Mouse (Mus musculus): ENCODE measurements around the gene Bag5.
A peak's percentile ranks its signal among the peaks of the same experiment; 100 is the strongest.
"Not testable (repeated sequence)": the region's sequence is repeated elsewhere in the genome, so short reads cannot be mapped to it uniquely, and the experiment has no call there.

Gene Bag5

DNA sequence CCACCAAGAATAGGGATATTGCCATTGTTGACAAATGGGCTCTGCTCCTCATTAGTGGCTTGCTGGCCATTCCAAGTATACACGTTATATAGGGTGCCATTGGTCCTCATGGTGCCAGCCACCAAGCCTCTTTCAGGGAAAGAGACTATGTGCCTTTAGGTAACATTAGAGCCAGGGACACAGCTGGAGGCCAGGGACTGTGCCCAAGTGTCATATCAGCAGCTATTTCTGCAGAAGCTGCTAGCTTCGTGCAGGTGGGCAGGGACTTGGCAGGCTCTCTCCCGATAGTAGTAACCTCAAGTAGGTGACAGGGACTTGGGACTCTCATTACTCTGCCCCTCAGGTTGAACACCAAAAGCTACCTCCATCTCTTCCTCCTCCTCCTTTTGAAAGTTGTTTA is 21.9 kb upstream of the Bag5 start:
- DNase-seq, result no peak

DNA sequence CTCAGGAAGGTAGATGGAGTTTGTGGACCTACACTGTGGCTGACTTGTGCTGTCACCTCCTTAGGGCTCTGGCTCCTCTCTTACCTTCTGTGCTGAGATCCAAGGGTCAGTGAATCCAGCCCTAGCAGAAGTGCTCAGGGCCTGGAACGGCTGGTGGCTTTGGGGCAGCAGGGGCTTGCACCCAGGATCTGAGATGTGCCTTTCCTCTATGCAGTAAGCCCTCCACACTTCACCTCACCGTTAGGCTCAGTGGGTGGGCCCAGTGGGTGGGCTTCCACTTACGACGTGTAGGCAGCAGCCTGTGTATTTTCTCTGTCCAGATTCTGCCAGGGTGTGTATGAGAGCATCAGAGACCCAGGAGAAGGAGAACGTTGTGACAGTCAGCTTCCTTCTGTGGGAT is 19.9 kb upstream of the Bag5 start:
- no peak for DNase-seq

DNA sequence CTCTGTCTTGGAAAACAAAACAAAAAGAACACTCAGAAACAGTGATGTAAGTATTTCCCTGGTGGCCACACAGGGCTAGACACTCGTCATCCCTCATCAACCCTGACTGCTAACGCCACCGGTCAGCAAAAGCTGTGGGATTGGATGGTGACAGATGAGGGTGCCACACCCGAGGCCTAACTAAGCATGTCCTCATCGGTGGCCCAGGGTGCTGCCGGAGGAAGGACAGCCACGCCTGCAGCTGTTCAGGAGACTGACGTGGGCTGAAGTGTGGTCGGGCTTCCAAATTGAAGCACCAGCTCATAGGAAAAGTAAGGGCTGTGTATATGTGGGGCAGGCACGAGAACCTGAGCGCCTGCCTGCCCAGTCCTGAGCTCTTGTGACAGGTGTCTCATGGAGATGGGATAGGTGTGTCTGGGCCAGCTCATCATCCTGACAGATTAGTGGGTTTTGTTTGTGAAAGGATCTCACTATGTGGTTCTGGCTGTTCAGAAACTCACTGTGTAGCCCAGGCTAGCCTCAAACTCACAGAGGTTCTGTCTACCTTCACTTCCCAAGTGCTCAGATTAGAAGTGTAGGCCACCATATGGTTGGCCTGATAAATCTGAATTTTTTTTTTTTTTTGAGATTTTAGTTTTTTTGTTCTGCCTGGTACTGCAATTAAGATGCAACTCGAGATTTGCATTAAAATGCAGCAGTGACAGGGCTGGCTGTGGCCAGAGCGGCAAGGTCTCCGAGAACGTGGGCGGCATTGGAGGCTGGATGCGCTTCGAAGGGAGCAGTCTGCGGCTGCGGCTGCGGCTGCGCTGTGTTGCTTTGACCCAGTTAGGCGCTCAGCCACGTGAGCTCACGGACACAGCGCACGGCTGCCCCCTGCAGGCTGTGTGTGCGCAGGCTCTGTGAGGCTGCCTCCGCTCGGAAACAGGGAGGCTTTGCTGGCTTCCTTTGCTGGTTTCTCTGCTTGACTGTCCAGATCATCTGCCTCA is 19.1 kb upstream of the Bag5 start:
- peak; percentile 90 for DNase-seq

- no peak for DNase-seq
These were observed 14.9 kb upstream of the Bag5 start for GRCm38 (mm10) chr12:111727956-111728355.

GRCm38 (mm10) chr12:111726122-111726463 is 13.0 kb upstream of the Bag5 start:
- DNase-seq, result no peak

DNA sequence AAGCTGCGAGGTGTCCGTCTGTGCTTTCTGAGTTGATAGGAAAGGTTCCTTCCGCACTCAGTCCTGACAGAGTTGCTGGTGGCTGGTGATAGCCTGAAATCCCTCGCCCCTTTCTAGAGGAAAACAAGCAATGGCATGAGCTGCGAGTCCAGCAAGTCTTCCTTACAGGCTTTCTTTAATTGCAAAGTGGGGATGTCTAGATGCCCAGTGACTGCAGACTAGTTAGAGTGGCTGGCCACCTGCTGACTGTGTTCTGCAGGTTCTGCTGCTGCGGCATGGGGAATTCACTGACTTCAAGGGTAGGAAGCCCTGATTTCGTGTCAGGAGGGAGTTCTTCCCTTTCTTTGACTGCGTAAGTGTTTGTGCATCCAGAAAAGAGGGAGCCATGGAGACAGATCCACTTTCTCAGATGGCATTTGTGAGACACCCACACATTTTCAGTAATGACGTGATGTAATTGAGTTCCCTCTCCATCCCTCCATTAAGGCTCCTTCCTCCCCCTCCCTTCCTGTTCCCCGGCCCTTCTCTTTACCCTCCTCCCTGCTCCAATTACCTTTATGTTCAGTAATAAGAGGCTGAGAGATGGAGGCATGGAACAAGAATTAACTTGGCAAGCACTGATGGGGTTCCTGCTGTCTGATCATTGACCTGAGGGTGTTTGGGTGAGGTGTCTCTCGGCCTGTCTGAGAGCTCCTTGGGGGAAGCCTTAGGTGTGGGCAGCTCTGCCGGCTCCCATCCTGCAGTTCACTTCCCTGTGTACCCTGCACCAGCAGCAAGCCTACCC is 12.5 kb upstream of the Bag5 start:
- DNase-seq, result no peak

- no peak for DNase-seq
These were observed 11.7 kb upstream of the Bag5 start for GRCm38 (mm10) chr12:111724638-111725337.

- DNase-seq, result peak; percentile 72
These were observed 9.6 kb upstream of the Bag5 start for GRCm38 (mm10) chr12:111722654-111723053.

- no peak for DNase-seq
These were observed 7.2 kb upstream of the Bag5 start for GRCm38 (mm10) chr12:111720222-111720621.

GRCm38 (mm10) chr12:111718656-111719055 is 5.6 kb upstream of the Bag5 start:
- no peak for DNase-seq

- no peak for DNase-seq
These were observed 3.4 kb upstream of the Bag5 start for GRCm38 (mm10) chr12:111716505-111716904.

GRCm38 (mm10) chr12:111713880-111714279 is 823 bp upstream of the Bag5 start:
- DNase-seq, result not testable (repeated sequence)

DNA sequence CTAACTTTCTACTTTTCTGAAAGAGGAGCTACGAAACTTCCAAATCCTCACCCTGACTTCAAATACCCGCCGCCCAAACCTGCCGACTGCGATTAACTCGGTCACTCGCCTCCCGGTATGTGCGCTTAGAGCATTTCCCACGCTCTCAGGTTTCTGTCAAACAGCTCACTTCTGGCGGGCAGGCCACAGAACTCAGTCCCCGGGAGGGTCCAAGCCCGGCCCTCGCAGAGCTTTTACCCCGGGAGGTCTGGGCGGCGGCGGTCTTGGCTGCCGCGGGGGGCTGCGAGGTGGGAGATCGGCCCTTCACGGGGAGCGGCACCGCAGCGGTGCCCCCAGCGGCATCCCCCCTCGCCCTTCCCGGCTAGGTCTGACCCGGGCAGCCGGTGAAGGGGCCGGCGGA is 581 bp downstream of the Bag5 start:
- DNase-seq, result no peak

DNA sequence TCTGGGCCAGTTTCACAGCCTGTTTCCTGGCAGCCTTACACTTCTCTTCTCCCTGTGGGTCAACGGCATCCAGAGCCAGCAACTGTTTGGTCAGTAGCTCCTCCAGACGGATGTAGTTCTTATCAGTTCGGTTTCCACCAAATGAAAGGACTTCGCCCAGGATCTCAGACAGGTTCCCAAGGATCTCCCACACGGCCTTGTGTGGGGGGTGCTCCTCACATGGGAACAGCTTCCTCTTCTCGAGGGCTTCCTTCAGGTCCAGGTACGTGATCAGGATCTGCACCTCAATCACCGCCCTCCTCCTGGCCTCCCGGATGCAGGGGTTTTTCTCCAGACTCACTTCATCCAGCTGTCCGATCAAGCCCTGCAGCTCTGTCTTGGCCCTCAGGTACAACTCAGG is 3.0 kb downstream of the Bag5 start:
- DNase-seq, result no peak

DNA sequence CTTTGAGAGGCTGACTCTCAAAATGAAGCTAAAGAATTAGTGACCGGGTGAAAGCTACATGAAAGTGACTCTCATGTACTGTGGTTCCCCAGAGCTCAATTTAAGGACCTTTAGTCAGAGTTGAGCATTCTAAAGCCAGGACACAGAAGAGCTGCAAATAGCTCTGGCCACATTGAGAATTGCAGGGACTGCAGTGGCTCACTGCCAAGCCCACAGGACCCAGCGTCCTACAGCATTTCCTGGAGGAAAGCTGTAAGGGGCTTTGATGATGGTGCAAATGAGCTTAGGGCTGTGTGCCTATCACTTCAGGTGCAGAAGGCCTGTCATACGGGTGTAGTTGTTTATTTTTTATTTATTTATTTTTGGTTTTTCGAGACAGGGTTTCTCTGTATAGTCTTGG is 4.9 kb downstream of the Bag5 start:
- DNase-seq, result no peak

DNA sequence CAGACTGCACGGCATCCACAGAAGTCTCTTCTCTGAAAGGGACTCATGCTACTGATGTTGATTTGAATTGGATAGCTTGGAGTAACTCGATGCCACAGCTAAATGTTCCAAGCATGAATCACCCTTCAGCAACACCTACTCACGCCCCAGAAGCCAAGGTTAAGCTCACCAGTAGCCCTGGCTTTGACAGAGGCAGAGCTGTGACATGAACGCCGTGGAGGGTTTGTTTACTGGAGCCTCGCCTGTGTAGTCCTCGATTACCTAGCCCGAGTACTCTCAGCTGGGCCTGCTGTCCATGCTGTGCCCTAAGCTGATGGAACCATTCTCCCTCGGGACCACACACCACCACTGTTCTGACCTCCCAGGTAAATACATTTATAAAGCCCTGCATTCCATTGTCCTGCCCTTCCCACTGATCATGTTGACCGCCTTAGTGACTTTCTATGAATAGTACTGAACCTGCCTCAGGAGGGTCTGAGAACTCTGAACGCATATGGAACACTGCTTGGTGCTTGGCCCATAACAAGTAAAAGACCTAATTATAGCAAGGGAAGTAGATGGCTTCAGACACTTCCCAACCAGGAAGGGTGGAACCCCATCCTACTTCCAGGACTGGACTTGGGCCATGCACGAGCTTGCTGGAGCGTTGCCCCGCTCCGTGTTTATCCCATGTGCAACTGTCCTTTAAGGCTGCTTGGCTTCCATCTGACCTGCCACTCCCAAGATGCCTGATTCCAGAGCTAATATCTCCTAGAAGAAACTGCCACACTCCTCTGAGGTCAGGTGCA is 7.7 kb downstream of the Bag5 start:
- DNase-seq, result no peak

DNA sequence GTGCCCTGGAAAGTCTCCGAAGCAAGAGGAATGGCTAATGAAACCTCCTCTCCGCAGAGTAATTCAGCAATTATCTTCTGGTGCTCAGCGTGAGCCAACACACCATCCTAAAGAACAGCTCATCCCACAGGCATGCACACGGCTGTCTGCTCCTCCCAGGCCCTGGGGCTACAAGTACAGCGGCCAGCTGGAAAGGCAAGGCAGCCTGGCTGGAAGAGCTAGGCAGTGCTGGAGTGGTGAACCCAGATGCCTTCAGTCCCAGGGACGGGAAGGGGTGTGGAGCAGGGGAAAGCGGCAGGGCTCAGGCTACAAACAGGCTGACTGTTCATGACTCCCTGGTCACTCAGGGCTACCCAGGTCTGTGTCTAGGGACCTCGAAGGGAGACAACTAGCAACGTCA is 8.4 kb downstream of the Bag5 start:
- no peak for DNase-seq

DNA sequence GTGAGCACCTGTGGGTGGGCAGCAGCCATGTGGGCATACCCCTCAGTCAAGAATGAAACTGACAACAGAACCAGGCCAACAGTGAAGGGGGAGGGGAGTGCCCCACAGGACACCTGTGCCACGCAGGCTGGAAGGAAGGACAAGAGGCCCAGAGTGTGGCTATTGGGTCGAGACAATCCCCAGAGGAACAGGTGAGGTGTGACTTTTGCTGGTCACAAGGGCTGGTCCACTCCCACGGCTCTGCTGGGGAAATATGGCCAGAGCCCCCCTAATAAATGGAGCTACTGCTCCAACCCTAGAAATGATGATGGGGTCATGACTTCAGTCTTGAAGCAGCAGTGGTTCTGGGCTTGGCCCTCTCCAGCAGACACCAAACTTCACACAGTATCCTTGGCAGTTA is 9.8 kb downstream of the Bag5 start:
- DNase-seq, result no peak

GRCm38 (mm10) chr12:111700920-111701458 is 12.1 kb downstream of the Bag5 start:
- no peak for DNase-seq

DNA sequence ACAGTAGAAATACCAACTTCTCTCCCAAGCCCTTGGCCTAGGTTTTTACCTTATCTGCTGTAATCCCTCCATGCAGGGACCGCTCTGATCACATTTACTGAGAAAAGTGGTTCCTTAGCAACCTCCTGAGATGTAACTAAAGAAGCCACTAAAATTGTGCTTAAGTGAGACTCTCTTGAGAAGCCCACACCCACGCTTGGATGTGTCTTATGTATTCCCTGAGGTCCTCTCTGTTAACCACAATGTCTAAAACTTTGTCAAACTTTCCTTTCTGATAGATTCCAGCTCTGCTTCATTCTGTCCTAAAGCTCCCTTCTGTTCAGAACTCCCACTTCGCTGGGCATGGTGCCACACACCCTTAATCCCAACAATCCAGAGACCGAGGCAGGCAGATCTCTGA is 13.5 kb downstream of the Bag5 start:
- no peak for DNase-seq

GRCm38 (mm10) chr12:111698346-111698913 is 14.6 kb downstream of the Bag5 start:
- DNase-seq, result no peak

DNA sequence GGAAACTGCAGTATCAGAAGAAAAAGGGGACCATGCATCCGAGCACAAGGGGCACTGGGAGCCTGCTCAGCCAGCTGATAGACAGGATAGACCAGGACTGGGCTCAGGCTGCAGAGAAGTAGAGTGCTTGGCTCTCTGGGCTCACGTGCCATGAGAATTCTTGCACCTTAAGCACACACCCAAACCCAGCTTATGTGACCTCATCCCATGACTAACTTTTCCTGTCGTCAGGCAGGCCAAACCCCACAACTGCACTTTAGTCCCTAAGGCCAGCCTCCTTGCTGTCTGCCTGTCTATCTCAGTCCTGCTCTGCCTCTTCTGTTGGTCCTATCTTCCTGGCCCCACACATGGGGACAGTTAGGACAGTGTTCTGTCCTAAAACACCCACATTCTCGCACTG is 15.3 kb downstream of the Bag5 start:
- no peak for DNase-seq

All from right cerebral cortex, postnatal 4 days (tissue).